Mouse (Mus musculus): ENCODE data around the gene Syn3. TPM values are rescaled to one million over a fixed set of nuclear protein-coding genes. Genes with fewer than 3 reads are reported as not detected.

Syn3 gene
- polyA plus RNA-seq, 1 experiment from 2014 or later, result 4.5 TPM

GRCm38 (mm10) chr10:86425690-86426530 is 72.8 kb downstream of the Syn3 start:
- Histone ChIP-seq H3K4me1 (peaks cover 12% of the 10 kb centered on the region), H3K27ac (peak overlapping the region; percentile 58; the same call in 1 of the 2 replicates), H3K27me3 (ENCODE audit: poor library complexity, severe bottlenecking) (no peaks in the 10 kb centered on the region), H3K36me3 (replicated peaks) (no peaks in the 10 kb centered on the region), H3K9me3 (no peaks in the 10 kb centered on the region), H3K4me3 (no peak overlapping the region)
- peak; percentile 34 for DNase-seq (ENCODE audit: extremely low spot score, low spot score)
- WGBS, result 65% methylated on average over 10 of the region's 10 CpGs

- no peak for DNase-seq (ENCODE audit: extremely low spot score, low spot score)
- H3K36me3 ChIP-seq (replicated peaks), result no peaks in the 10 kb centered on the region
- 91% methylated on average over 3 of the region's 3 CpGs for WGBS
- H3K9me3 ChIP-seq, result no peaks in the 10 kb centered on the region
- H3K27ac ChIP-seq, result no peak overlapping the region
- H3K4me3 ChIP-seq, result no peak overlapping the region
- H3K4me1 ChIP-seq, result peaks cover 12% of the 10 kb centered on the region
- H3K27me3 ChIP-seq (ENCODE audit: poor library complexity, severe bottlenecking), result no peaks in the 10 kb centered on the region
Measured at GRCm38 (mm10) chr10:86421731-86422370, 76.8 kb downstream of the Syn3 start.

GRCm38 (mm10) chr10:86418931-86419330 is 79.8 kb downstream of the Syn3 start:
- WGBS, result 95% methylated on average over 5 of the region's 5 CpGs
- Histone ChIP-seq H3K4me1 (no peaks in the 10 kb centered on the region), H3K27me3 (ENCODE audit: poor library complexity, severe bottlenecking) (no peaks in the 10 kb centered on the region), H3K9me3 (no peaks in the 10 kb centered on the region), H3K27ac (no peak overlapping the region), H3K4me3 (no peak overlapping the region), H3K36me3 (replicated peaks) (no peaks in the 10 kb centered on the region)
- DNase-seq (ENCODE audit: extremely low spot score, low spot score), result no peak

GRCm38 (mm10) chr10:86418345-86418744 is 80.4 kb downstream of the Syn3 start:
- Histone ChIP-seq H3K4me3 (no peak overlapping the region), H3K4me1 (no peaks in the 10 kb centered on the region), H3K27ac (no peak overlapping the region), H3K9me3 (no peaks in the 10 kb centered on the region), H3K36me3 (replicated peaks) (no peaks in the 10 kb centered on the region), H3K27me3 (ENCODE audit: poor library complexity, severe bottlenecking) (no peaks in the 10 kb centered on the region)
- DNase-seq (ENCODE audit: extremely low spot score, low spot score), result no peak
- 82% methylated on average over 2 of the region's 2 CpGs for WGBS

GRCm38 (mm10) chr10:86416806-86417205 is 81.9 kb downstream of the Syn3 start:
- Histone ChIP-seq H3K36me3 (replicated peaks) (no peaks in the 10 kb centered on the region), H3K27ac (no peak overlapping the region), H3K27me3 (ENCODE audit: poor library complexity, severe bottlenecking) (no peaks in the 10 kb centered on the region), H3K4me1 (no peaks in the 10 kb centered on the region), H3K4me3 (no peak overlapping the region), H3K9me3 (no peaks in the 10 kb centered on the region)
- DNase-seq (ENCODE audit: extremely low spot score, low spot score), result no peak
- 91% methylated on average over 8 of the region's 8 CpGs for WGBS

GRCm38 (mm10) chr10:86410868-86411267 is 87.8 kb downstream of the Syn3 start:
- H3K4me3 ChIP-seq, result no peak overlapping the region
- no peaks in the 10 kb centered on the region for H3K9me3 ChIP-seq
- 0 out of 2 replicates have a peak, but pooled peaks cover 2% of the 10 kb centered on the region for H3K4me1 ChIP-seq
- H3K27me3 ChIP-seq (ENCODE audit: poor library complexity, severe bottlenecking), result no peaks in the 10 kb centered on the region
- WGBS, result 83% methylated on average over 6 of the region's 6 CpGs
- no peaks in the 10 kb centered on the region for H3K36me3 ChIP-seq (replicated peaks)
- DNase-seq (ENCODE audit: extremely low spot score, low spot score), result no peak
- no peak overlapping the region for H3K27ac ChIP-seq

- H3K27ac ChIP-seq, result no peak overlapping the region
- H3K4me3 ChIP-seq, result no peak overlapping the region
- DNase-seq (ENCODE audit: extremely low spot score, low spot score), result no peak
- 82% methylated on average over 4 of the region's 4 CpGs for WGBS
- no peaks in the 10 kb centered on the region for H3K27me3 ChIP-seq (ENCODE audit: poor library complexity, severe bottlenecking)
- H3K9me3 ChIP-seq, result no peaks in the 10 kb centered on the region
- H3K4me1 ChIP-seq, result 0 out of 2 replicates have a peak, but pooled peaks cover 2% of the 10 kb centered on the region
- no peaks in the 10 kb centered on the region for H3K36me3 ChIP-seq (replicated peaks)
Measured at GRCm38 (mm10) chr10:86406952-86407351, 91.7 kb downstream of the Syn3 start.

GRCm38 (mm10) chr10:86398347-86398720 is 100.4 kb downstream of the Syn3 start:
- no peaks in the 10 kb centered on the region; the same call in 1 of the 2 replicates for H3K9me3 ChIP-seq
- H3K27me3 ChIP-seq (ENCODE audit: poor library complexity, severe bottlenecking), result no peaks in the 10 kb centered on the region
- WGBS, result 72% methylated on average over 2 of the region's 2 CpGs
- no peak overlapping the region for H3K4me3 ChIP-seq
- no peak for DNase-seq (ENCODE audit: extremely low spot score, low spot score)
- H3K27ac ChIP-seq, result no peak overlapping the region
- H3K4me1 ChIP-seq, result no peaks in the 10 kb centered on the region
- H3K36me3 ChIP-seq (replicated peaks), result no peaks in the 10 kb centered on the region

- no peak overlapping the region for H3K27ac ChIP-seq
- DNase-seq (ENCODE audit: extremely low spot score, low spot score), result no peak
- no peaks in the 10 kb centered on the region for H3K36me3 ChIP-seq (replicated peaks)
- H3K4me3 ChIP-seq, result no peak overlapping the region
- no peaks in the 10 kb centered on the region for H3K27me3 ChIP-seq (ENCODE audit: poor library complexity, severe bottlenecking)
- 82% methylated on average over 4 of the region's 4 CpGs for WGBS
- no peaks in the 10 kb centered on the region for H3K4me1 ChIP-seq
- H3K9me3 ChIP-seq, result no peaks in the 10 kb centered on the region; the same call in 1 of the 2 replicates
Measured at GRCm38 (mm10) chr10:86397577-86398346, 100.9 kb downstream of the Syn3 start.

GRCm38 (mm10) chr10:86392399-86392798 is 106.3 kb downstream of the Syn3 start:
- H3K4me3 ChIP-seq, result no peak overlapping the region
- no peaks in the 10 kb centered on the region for H3K27me3 ChIP-seq (ENCODE audit: poor library complexity, severe bottlenecking)
- H3K9me3 ChIP-seq, result no peaks in the 10 kb centered on the region; the same call in 1 of the 2 replicates
- H3K4me1 ChIP-seq, result peaks cover 20% of the 10 kb centered on the region
- no peaks in the 10 kb centered on the region for H3K36me3 ChIP-seq (replicated peaks)
- WGBS, result 92% methylated on average over 3 of the region's 3 CpGs
- no peak for DNase-seq (ENCODE audit: extremely low spot score, low spot score)
- H3K27ac ChIP-seq, result no peak overlapping the region

- H3K27ac ChIP-seq, result no peak overlapping the region
- H3K4me1 ChIP-seq, result peaks cover 20% of the 10 kb centered on the region
- no peaks in the 10 kb centered on the region for H3K27me3 ChIP-seq (ENCODE audit: poor library complexity, severe bottlenecking)
- H3K9me3 ChIP-seq, result no peaks in the 10 kb centered on the region; the same call in 1 of the 2 replicates
- no peak for DNase-seq (ENCODE audit: extremely low spot score, low spot score)
- no peak overlapping the region for H3K4me3 ChIP-seq
- WGBS, result 57% methylated on average over 2 of the region's 2 CpGs
- no peaks in the 10 kb centered on the region for H3K36me3 ChIP-seq (replicated peaks)
Measured at GRCm38 (mm10) chr10:86389913-86390312, 108.8 kb downstream of the Syn3 start.

- 84% methylated on average over 3 of the region's 3 CpGs for WGBS
- Histone ChIP-seq H3K36me3 (replicated peaks) (no peaks in the 10 kb centered on the region), H3K9me3 (no peaks in the 10 kb centered on the region), H3K4me3 (no peak overlapping the region), H3K4me1 (peaks cover 20% of the 10 kb centered on the region), H3K27me3 (ENCODE audit: poor library complexity, severe bottlenecking) (no peaks in the 10 kb centered on the region), H3K27ac (no peak overlapping the region)
- no peak for DNase-seq (ENCODE audit: extremely low spot score, low spot score)
Measured at GRCm38 (mm10) chr10:86389357-86389756, 109.3 kb downstream of the Syn3 start.
